Mouse (Mus musculus): ENCODE results near the gene Kcnn1.

GRCm38 (mm10) chr8:70885612-70886011, 22.6 kb upstream of the Kcnn1 start:
- TF ChIP-seq CTCF (IDR thresholded peaks at IDR 0.05): no peak
- TF ChIP-seq EP300 (IDR thresholded peaks at IDR 0.05; ENCODE audit: insufficient read depth, low read depth, low read length): no peak
- no peak for TF ChIP-seq POLR2A (IDR thresholded peaks at IDR 0.05; ENCODE audit: insufficient read depth, low read depth, low read length)
